Comparison of ENCODE assay signal across 10 mouse cellular contexts in genomic region chr3:120541556-120542476, GRCm38 (mm10).
DNase-seq lines count a peak whose midpoint lies in the region; ATAC-seq lines count a peak whose summit lies in the region.
"Had no signal": no experiment of that assay in that cellular context is flagged by ENCODE, and none has a peak within 500 bp of the region (broad histone marks: within the 10 kb centered on the region; RNA-seq: fewer than 3 reads in every experiment).

No protein-coding gene starts in this region.

- H3K4me3 ChIP-seq in heart, embryonic 14.5 days (ENCODE audit: control insufficient read depth in 1 of 2, insufficient read depth in 1 of 2, low read depth in 1 of 2, low read length in 2 of 2) = peak overlapping the region; percentile 22 to 31
- H3K4me3 ChIP-seq in embryonic facial prominence, embryonic 10.5 days = no peak overlapping the region
- no peak overlapping the region for H3K4me3 ChIP-seq in hindbrain, embryonic 15.5 days
- no peak overlapping the region for H3K4me3 ChIP-seq in neural tube, embryonic 12.5 days
- H3K4me3 ChIP-seq: liver, embryonic 12.5 days had no signal

- H3K36me3 ChIP-seq in heart, embryonic 14.5 days (ENCODE audit: control insufficient read depth, insufficient read depth, low read length) = no peaks in the 10 kb centered on the region
- H3K36me3 ChIP-seq in embryonic facial prominence, embryonic 10.5 days (replicated peaks) = no peaks in the 10 kb centered on the region
- no peaks in the 10 kb centered on the region for H3K36me3 ChIP-seq in hindbrain, embryonic 15.5 days
- H3K36me3 ChIP-seq in neural tube, embryonic 12.5 days = no peaks in the 10 kb centered on the region
- H3K36me3 ChIP-seq: liver, embryonic 12.5 days had no signal

- no peak for DNase-seq in heart, adult 11 months
- DNase-seq in embryonic facial prominence, embryonic 10.5 days (ENCODE audit: low spot score) = peak; percentile 10
- no peak for DNase-seq in thymus, postnatal 10 days (ENCODE audit: low spot score in 2 of 2)
- DNase-seq in urinary bladder, postnatal 10 days (ENCODE audit: low spot score) = no peak
- DNase-seq in layer of hippocampus, adult 9-10 months (ENCODE audit: low spot score) = no peak
- DNase-seq: kidney, adult 9 months had no signal

- H3K9ac ChIP-seq in heart, embryonic 14.5 days (ENCODE audit: low read length) = 0 out of 2 replicates have a peak overlapping the region, but pooled peaks have one; percentile 9
- no peak overlapping the region for H3K9ac ChIP-seq in hindbrain, embryonic 15.5 days
- H3K9ac ChIP-seq in neural tube, embryonic 12.5 days = no peak overlapping the region
- H3K9ac ChIP-seq: liver, embryonic 12.5 days had no signal

- no peaks in the 10 kb centered on the region for H3K27me3 ChIP-seq in heart, embryonic 14.5 days (ENCODE audit: control insufficient read depth, insufficient read depth, low read length)
- H3K27me3 ChIP-seq in embryonic facial prominence, embryonic 10.5 days (replicated peaks; ENCODE audit: low read depth, poor library complexity, severe bottlenecking) = no peaks in the 10 kb centered on the region
- no peaks in the 10 kb centered on the region for H3K27me3 ChIP-seq in hindbrain, embryonic 15.5 days
- no peaks in the 10 kb centered on the region for H3K27me3 ChIP-seq in neural tube, embryonic 12.5 days (replicated peaks)
- H3K27me3 ChIP-seq: liver, embryonic 12.5 days had no signal

- no peaks in the 10 kb centered on the region for H3K9me3 ChIP-seq in heart, embryonic 14.5 days (ENCODE audit: control insufficient read depth, low read length)
- no peaks in the 10 kb centered on the region for H3K9me3 ChIP-seq in embryonic facial prominence, embryonic 10.5 days
- H3K9me3 ChIP-seq in hindbrain, embryonic 15.5 days = no peaks in the 10 kb centered on the region
- H3K9me3 ChIP-seq in neural tube, embryonic 12.5 days = no peaks in the 10 kb centered on the region
- H3K9me3 ChIP-seq: liver, embryonic 12.5 days had no signal

- H3K27ac ChIP-seq in heart, embryonic 14.5 days (replicated peaks in 1 of 2; ENCODE audit: control insufficient read depth in 1 of 2, insufficient read depth in 1 of 2, low read depth in 2 of 2, low read length in 2 of 2) = no peak overlapping the region
- H3K27ac ChIP-seq in embryonic facial prominence, embryonic 10.5 days (replicated peaks) = no peak overlapping the region
- peak overlapping the region; percentile 27; the same call in 1 of the 2 replicates for H3K27ac ChIP-seq in hindbrain, embryonic 15.5 days (replicated peaks)
- no peak overlapping the region for H3K27ac ChIP-seq in neural tube, embryonic 12.5 days
- H3K27ac ChIP-seq: liver, embryonic 12.5 days had no signal

- H3K4me1 ChIP-seq in heart, embryonic 14.5 days (ENCODE audit: control insufficient read depth in 2 of 2, insufficient read depth in 2 of 2, low read length in 2 of 2) = peaks cover 4 to 12% of the 10 kb centered on the region in 2 experiments; a peak in 3 of 4 replicates
- peaks cover 2% of the 10 kb centered on the region; the same call in 1 of the 2 replicates for H3K4me1 ChIP-seq in embryonic facial prominence, embryonic 10.5 days
- peaks cover 6% of the 10 kb centered on the region; the same call in 1 of the 2 replicates for H3K4me1 ChIP-seq in hindbrain, embryonic 15.5 days (replicated peaks)
- no peaks in the 10 kb centered on the region for H3K4me1 ChIP-seq in neural tube, embryonic 12.5 days
- H3K4me1 ChIP-seq: liver, embryonic 12.5 days had no signal

- peak overlapping the region; percentile 64 for H3K4me2 ChIP-seq in heart, embryonic 14.5 days (ENCODE audit: low read length)
- peak overlapping the region; percentile 13 for H3K4me2 ChIP-seq in hindbrain, embryonic 15.5 days
- H3K4me2 ChIP-seq in neural tube, embryonic 12.5 days (replicated peaks) = peak overlapping the region; percentile 10; the same call in 1 of the 2 replicates
- H3K4me2 ChIP-seq: liver, embryonic 12.5 days had no signal

- WGBS in heart, embryonic 14.5 days = 20% methylated on average over 21 of the region's 21 CpGs
- WGBS in embryonic facial prominence, embryonic 10.5 days = 62% methylated on average over 21 of the region's 21 CpGs
- 42% methylated on average over 21 of the region's 21 CpGs for WGBS in hindbrain, embryonic 15.5 days
- WGBS in neural tube, embryonic 12.5 days = 53% methylated on average over 21 of the region's 21 CpGs

- no peak for ATAC-seq in heart, embryonic 14.5 days (ENCODE audit: insufficient number of reproducible peaks, insufficient read depth, low FRiP score, low read depth)
- 0 out of 2 replicates have a peak, but pooled peaks have one; percentile 34 for ATAC-seq in hindbrain, embryonic 15.5 days (ENCODE audit: low FRiP score, low read depth)
- no peak for ATAC-seq in neural tube, embryonic 12.5 days (ENCODE audit: low FRiP score, low read depth)
- ATAC-seq: liver, embryonic 12.5 days had no signal

Comparison
In these comparisons a context has a peak if more than half of its experiments do, and no peak if none do; other contexts are left out.
1. H3K4me2 ChIP-seq: peak in every context shown above with its lines; median percentile 64 in heart, embryonic 14.5 days; 13 in hindbrain, embryonic 15.5 days; 10 in neural tube, embryonic 12.5 days.
2. H3K4me3 ChIP-seq: peak in heart, embryonic 14.5 days (2 of 2); none in embryonic facial prominence, embryonic 10.5 days (single experiment), hindbrain, embryonic 15.5 days (single experiment) and neural tube, embryonic 12.5 days (single experiment).